Mouse (Mus musculus) gastrocnemius, postnatal 4 days (tissue): Measurements from ENCODE around the gene Ly6g5b. TPM values are rescaled to one million over a fixed set of nuclear protein-coding genes. Genes with fewer than 3 reads are reported as not detected.

ENCODE experiments used
- DNase-seq, 2 experiments: peaks; one replicate each; pipeline ENCODE4 v3.0.0; 2021 to 2022; ENCODE audit warnings: low spot score in 2 of 2, mixed read lengths in 2 of 2
- total RNA-seq, 2 experiments: library from RNA; stranded (reverse); gene quantifications; 2 replicates each; pipeline ENCODE4 v1.2.3; 2021

Ly6g5b gene
- total RNA-seq, 2 experiments from 2014 or later, result 0.44 to 1.2 TPM

GRCm38 (mm10) chr17:35082841-35083576 is 32.2 kb downstream of the Ly6g5b start:
- DNase-seq, result no peak

- no peak for DNase-seq
Observed at GRCm38 (mm10) chr17:35080710-35081109, 34.5 kb downstream of the Ly6g5b start.

DNA sequence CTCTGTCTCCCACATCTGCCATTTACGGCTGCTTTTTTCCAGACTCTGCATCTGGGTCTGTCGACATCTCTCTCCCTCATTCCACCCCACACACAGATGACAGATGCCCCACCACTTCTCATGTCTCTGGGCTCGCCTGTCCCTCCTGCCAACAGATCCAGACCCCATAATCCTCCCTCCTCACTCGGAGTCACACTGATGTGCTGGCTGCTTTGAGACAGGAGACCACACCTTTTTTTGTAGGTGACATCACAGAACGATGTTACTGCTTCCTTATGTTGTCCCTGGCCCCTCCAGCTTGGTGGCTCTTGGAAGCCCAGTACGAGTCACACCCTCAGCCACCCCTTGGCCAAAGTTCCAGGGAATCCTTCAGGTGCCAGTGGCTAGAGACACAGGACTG is 35.0 kb downstream of the Ly6g5b start:
- no peak for DNase-seq

- DNase-seq, result no peak
Observed at GRCm38 (mm10) chr17:35079778-35080177, 35.5 kb downstream of the Ly6g5b start.

DNA sequence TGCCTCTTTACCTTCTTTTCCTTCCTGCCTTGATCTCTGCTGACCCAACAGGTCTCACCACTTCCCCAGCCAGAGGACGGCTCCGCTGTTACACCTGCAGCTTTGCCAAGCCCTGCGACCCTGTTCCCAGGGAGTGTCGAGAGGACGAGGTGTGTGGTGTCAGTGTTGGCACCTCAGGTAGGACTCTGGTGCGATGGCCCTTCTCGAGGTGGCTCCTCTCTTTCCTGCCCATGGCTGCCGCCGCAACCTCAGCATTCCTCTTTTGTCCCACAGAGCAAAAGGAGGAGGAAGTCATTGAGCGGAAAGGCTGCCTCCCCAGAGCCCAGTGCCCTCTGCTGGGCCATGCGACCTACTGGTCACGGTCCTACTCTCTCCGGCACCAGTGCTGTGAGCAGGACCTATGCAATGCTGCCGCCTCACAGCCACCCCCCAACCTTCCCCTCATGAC is 37.4 kb downstream of the Ly6g5b start, which contains the start of gene Ly6g6d:
TSS of gene Ly6g6d (minus strand) at position 280 of the 448 bp plus-strand sequence.
- no peak for DNase-seq

DNA sequence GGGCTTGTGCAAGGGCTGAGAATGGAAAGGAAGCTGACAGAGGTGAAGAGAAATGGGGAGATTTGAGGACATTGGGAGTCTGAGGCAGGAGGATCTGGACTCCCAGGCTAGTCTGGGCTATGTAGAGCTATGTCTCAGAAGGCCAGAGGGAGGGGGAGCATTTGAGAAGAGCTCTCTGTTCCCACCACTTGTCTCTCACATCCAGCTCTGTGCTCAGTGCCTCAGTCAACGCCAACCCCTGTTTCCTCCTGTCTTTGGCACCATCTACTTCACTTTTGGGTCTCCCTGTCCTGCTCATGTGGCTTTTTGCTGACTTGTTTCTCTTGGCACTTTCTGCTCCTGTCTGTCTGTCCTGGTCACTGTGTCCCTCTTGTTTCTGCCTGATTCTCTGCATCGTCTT is 37.9 kb downstream of the Ly6g5b start:
- no peak for DNase-seq

GRCm38 (mm10) chr17:35076507-35077176 is 38.6 kb downstream of the Ly6g5b start, which contains the start of gene Ly6g6e:
TSS of gene Ly6g6e (plus strand) at chr17:35076902.
- DNase-seq, result no peak

DNA sequence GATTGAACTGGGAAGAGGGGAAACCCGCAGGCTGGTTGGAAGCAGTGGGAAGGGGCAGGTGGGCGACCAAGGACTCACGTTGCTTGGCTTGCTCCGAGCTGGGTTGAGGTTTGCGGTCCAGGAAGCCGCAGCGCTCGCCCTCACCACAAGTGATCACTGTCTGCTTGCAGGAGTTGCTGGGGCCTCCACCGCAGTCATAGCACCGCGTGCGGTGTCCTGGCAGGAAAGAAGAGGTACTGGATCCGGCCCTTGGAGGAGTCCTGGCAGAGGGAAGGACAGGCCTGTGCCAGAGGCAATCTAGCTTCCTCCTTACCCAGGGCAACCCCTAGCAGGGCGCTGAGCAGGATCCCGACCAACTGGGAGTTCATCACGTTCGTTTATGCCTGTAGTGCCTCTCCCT is 41.1 kb downstream of the Ly6g5b start:
- DNase-seq, result no peak

- no peak for DNase-seq
Observed at GRCm38 (mm10) chr17:35071454-35071853, 43.8 kb downstream of the Ly6g5b start.

DNA sequence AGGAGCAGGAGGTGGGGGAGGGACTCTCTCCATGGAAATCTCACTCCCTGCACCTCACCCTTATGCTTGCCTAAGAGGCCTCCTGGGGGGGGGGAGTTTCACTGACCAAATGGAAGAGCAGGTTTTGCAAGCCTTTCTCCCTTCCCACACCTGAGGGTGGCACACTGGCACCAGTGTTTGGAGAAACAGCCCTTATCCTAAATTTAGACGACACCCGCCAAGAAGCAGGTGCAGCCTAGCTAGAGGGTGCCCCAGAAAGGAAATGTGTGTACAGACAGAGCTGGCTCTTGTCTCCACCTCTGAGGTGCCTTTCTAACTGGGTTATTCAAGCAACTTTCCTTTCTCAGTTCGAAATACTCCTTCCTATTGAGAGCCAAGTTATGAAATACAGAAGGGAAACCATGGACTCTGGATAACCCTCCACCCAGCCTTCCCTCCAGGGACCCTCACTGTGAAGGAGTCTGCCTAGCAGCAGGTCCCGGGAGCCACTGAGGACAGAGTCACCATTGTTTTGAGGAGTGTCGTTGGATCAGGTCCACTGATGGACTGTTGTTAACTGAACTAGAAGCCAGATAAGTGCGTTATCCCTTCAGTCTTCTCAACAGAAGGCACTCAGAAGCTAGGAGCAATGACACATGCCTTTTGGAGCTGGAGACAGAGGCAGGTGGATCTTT is 44.5 kb downstream of the Ly6g5b start:
- DNase-seq, result no peak

- DNase-seq, result no peak
Observed at GRCm38 (mm10) chr17:35068213-35068914, 46.9 kb downstream of the Ly6g5b start.

- DNase-seq, result no peak
Observed at GRCm38 (mm10) chr17:35066084-35066483, 49.1 kb downstream of the Ly6g5b start, which contains the start of gene Mpig6b. TSS of gene Mpig6b (minus strand) at chr17:35066184.

- peak in 1 of 2 experiments; percentile 41 for DNase-seq
Observed at GRCm38 (mm10) chr17:35064951-35065947, 50.0 kb downstream of the Ly6g5b start, which contains the start of gene Ly6g6c. TSS of gene Ly6g6c (plus strand) at chr17:35065388.

- DNase-seq, result no peak
Observed at GRCm38 (mm10) chr17:35064378-35064877, 50.8 kb downstream of the Ly6g5b start.

Other genes starting within 250 kb of the Ly6g5b start
- gene Zbtb12, start 235.9 kb downstream of the Ly6g5b start, total RNA-seq, result 10 to 100 TPM; 10.7 to 11.4 TPM
- not detected for gene Gm20547, start 233.4 kb downstream of the Ly6g5b start, total RNA-seq
- 1 to 10 TPM; 5.3 to 8.7 TPM for gene C2, start 217.2 kb downstream of the Ly6g5b start, total RNA-seq
- gene Ehmt2, start 217.0 kb downstream of the Ly6g5b start, total RNA-seq, result 10 to 100 TPM; 80.0 to 84.2 TPM
- not detected for gene Slc44a4, start 201.0 kb downstream of the Ly6g5b start, total RNA-seq
- 10 to 100 TPM; 10.8 to 10.9 TPM for gene Neu1, start 184.2 kb downstream of the Ly6g5b start, total RNA-seq
- 1 to 10 TPM; 3.7 to 4.0 TPM for gene Hspa1b, start 156.2 kb downstream of the Ly6g5b start, total RNA-seq
- not detected for gene Gm20481, start 145.5 kb downstream of the Ly6g5b start, total RNA-seq
- gene Hspa1a, start 143.3 kb downstream of the Ly6g5b start, total RNA-seq, result 1 to 10 TPM; 3.2 to 4.4 TPM
- gene Hspa1l, start 142.7 kb downstream of the Ly6g5b start, total RNA-seq, result 1 to 10 TPM; 5.8 to 6.1 TPM
- gene Lsm2, start 133.6 kb downstream of the Ly6g5b start, total RNA-seq, result 10 to 100 TPM; 31.8 to 32.4 TPM
- gene Vars, start 114.4 kb downstream of the Ly6g5b start, total RNA-seq, result 10 to 100 TPM; 50.8 to 58.3 TPM
- 1 to 10 TPM in 1 of 2 experiments, under 1 TPM in 1; 0.96 to 1.2 TPM for gene Vwa7, start 98.8 kb downstream of the Ly6g5b start, total RNA-seq
- 1 to 10 TPM; 5.4 to 6.3 TPM for gene Sapcd1, start 87.4 kb downstream of the Ly6g5b start, total RNA-seq
- gene Msh5, start 68.7 kb downstream of the Ly6g5b start, total RNA-seq, result 1 to 10 TPM; 4.5 to 5.4 TPM
- 10 to 100 TPM; 87.2 to 89.7 TPM for gene Clic1, start 65.5 kb downstream of the Ly6g5b start, total RNA-seq
- 100 to 1,000 TPM; 108 to 109 TPM for gene Ddah2, start 56.4 kb downstream of the Ly6g5b start, total RNA-seq
- under 1 TPM in 1 of 2 experiments, not detected in 1; 0.39 TPM for gene Ly6g6c, start 50.0 kb downstream of the Ly6g5b start, total RNA-seq
- gene Mpig6b, start 49.2 kb downstream of the Ly6g5b start, total RNA-seq, result under 1 TPM; 0.29 to 0.42 TPM
- gene Ly6g6e, start 38.5 kb downstream of the Ly6g5b start, total RNA-seq, result not detected
- 1 to 10 TPM in 1 of 2 experiments, under 1 TPM in 1; 0.91 to 1.2 TPM for gene Ly6g6d, start 37.4 kb downstream of the Ly6g5b start, total RNA-seq
- under 1 TPM in 1 of 2 experiments, not detected in 1; 0.31 TPM for gene Ly6g6f, start 29.8 kb downstream of the Ly6g5b start, total RNA-seq
- 10 to 100 TPM; 67.2 to 69.3 TPM for gene Abhd16a, start 26.2 kb downstream of the Ly6g5b start, total RNA-seq
- not detected for gene Ly6g5c, start 7.1 kb downstream of the Ly6g5b start, total RNA-seq
- gene Gpank1, start 6.0 kb upstream of the Ly6g5b start, total RNA-seq, result 1 to 10 TPM; 5.6 to 7.4 TPM
- 100 to 1,000 TPM; 174 to 185 TPM for gene Csnk2b, start 6.6 kb upstream of the Ly6g5b start, total RNA-seq
- 10 to 100 TPM; 20.0 to 21.0 TPM for gene D17H6S53E, start 10.9 kb upstream of the Ly6g5b start, total RNA-seq
- 1 to 10 TPM in 1 of 2 experiments, not detected in 1; 1.2 TPM for gene Apom, start 16.6 kb upstream of the Ly6g5b start, total RNA-seq
- 100 to 1,000 TPM; 265 to 276 TPM for gene Bag6, start 19.8 kb upstream of the Ly6g5b start, total RNA-seq
- gene Prrc2a, start 49.5 kb upstream of the Ly6g5b start, total RNA-seq, result 100 to 1,000 TPM; 183 to 193 TPM
- 1 to 10 TPM; 6.0 to 6.3 TPM for gene Aif1, start 60.6 kb upstream of the Ly6g5b start, total RNA-seq
- 10 to 100 TPM in 1 of 2 experiments, 1 to 10 TPM in 1; 7.7 to 11.1 TPM for gene Lst1, start 73.0 kb upstream of the Ly6g5b start, total RNA-seq
- gene Ltb, start 79.0 kb upstream of the Ly6g5b start, total RNA-seq, result under 1 TPM; 0.74 to 0.78 TPM
- gene Tnf, start 86.6 kb upstream of the Ly6g5b start, total RNA-seq, result 1 to 10 TPM; 1.1 to 1.7 TPM
- under 1 TPM; 0.31 to 0.32 TPM for gene Lta, start 89.9 kb upstream of the Ly6g5b start, total RNA-seq
- gene Gm16181, start 105.4 kb upstream of the Ly6g5b start, total RNA-seq, result under 1 TPM in 1 of 2 experiments, not detected in 1; 0.52 TPM
- gene Atp6v1g2, start 118.2 kb upstream of the Ly6g5b start, total RNA-seq, result 1 to 10 TPM; 2.7 to 3.2 TPM
- gene Nfkbil1, start 120.4 kb upstream of the Ly6g5b start, total RNA-seq, result 10 to 100 TPM; 13.9 to 15.8 TPM
- 100 to 1,000 TPM; 219 to 233 TPM for gene Ddx39b, start 126.3 kb upstream of the Ly6g5b start, total RNA-seq
- gene H2-D1, start 147.3 kb upstream of the Ly6g5b start, total RNA-seq, result 10 to 100 TPM; 44.5 to 55.8 TPM
- under 1 TPM; 0.52 to 0.67 TPM for gene H2-Q1, start 205.0 kb upstream of the Ly6g5b start, total RNA-seq
- under 1 TPM; 0.59 to 0.93 TPM for gene H2-Q2, start 226.8 kb upstream of the Ly6g5b start, total RNA-seq